Mouse (Mus musculus): ENCODE results near the gene Jag1.

The Jag1 gene

GRCm38 (mm10) chr2:137116025-137116674 lies at the start of gene Jag1:
Jag1 (minus strand) TSS chr2:137116644.
- DNase-seq = no peak

GRCm38 (mm10) chr2:137156018-137156417 lies 39.6 kb upstream of the Jag1 start:
- no peak for DNase-seq

- no peak for DNase-seq
Observed at GRCm38 (mm10) chr2:137153825-137154224, 37.4 kb upstream of the Jag1 start.

- no peak for DNase-seq
Observed at GRCm38 (mm10) chr2:137153172-137153667, 36.8 kb upstream of the Jag1 start.

GRCm38 (mm10) chr2:137150953-137151352 lies 34.5 kb upstream of the Jag1 start:
- DNase-seq = no peak

GRCm38 (mm10) chr2:137146938-137147666 lies 30.7 kb upstream of the Jag1 start:
- DNase-seq = no peak

GRCm38 (mm10) chr2:137138063-137138462 lies 21.6 kb upstream of the Jag1 start:
- no peak for DNase-seq

GRCm38 (mm10) chr2:137134035-137134434 lies 17.6 kb upstream of the Jag1 start:
- DNase-seq = no peak

GRCm38 (mm10) chr2:137124861-137125260 lies 8.4 kb upstream of the Jag1 start:
- DNase-seq = no peak

GRCm38 (mm10) chr2:137117321-137117690 lies 862 bp upstream of the Jag1 start:
- peak; percentile 24 for DNase-seq

GRCm38 (mm10) chr2:137116675-137117320 lies 354 bp upstream of the Jag1 start:
- peak; percentile 52 for DNase-seq

- no peak for DNase-seq
Observed at GRCm38 (mm10) chr2:137115241-137116024, 1.0 kb downstream of the Jag1 start.

GRCm38 (mm10) chr2:137114248-137115096 lies 2.0 kb downstream of the Jag1 start:
- peak; percentile 28 for DNase-seq

GRCm38 (mm10) chr2:137113288-137114061 lies 3.0 kb downstream of the Jag1 start:
- no peak for DNase-seq

- DNase-seq = no peak
Observed at GRCm38 (mm10) chr2:137110214-137110898, 6.1 kb downstream of the Jag1 start.

GRCm38 (mm10) chr2:137109321-137110213 lies 6.9 kb downstream of the Jag1 start:
- DNase-seq = no peak

GRCm38 (mm10) chr2:137107946-137108345 lies 8.5 kb downstream of the Jag1 start:
- no peak for DNase-seq

- no peak for DNase-seq
Observed at GRCm38 (mm10) chr2:137107203-137107602, 9.2 kb downstream of the Jag1 start.

GRCm38 (mm10) chr2:137101074-137101473 lies 15.4 kb downstream of the Jag1 start:
- no peak for DNase-seq
